Mouse (Mus musculus): ENCODE measurements around the gene Lama5. TPM values are rescaled to one million over a fixed set of nuclear protein-coding genes. Genes with fewer than 3 reads are reported as not detected.

Gene Lama5
- polyA plus RNA-seq, 2 experiments = 31.2 to 47.3 TPM

DNA sequence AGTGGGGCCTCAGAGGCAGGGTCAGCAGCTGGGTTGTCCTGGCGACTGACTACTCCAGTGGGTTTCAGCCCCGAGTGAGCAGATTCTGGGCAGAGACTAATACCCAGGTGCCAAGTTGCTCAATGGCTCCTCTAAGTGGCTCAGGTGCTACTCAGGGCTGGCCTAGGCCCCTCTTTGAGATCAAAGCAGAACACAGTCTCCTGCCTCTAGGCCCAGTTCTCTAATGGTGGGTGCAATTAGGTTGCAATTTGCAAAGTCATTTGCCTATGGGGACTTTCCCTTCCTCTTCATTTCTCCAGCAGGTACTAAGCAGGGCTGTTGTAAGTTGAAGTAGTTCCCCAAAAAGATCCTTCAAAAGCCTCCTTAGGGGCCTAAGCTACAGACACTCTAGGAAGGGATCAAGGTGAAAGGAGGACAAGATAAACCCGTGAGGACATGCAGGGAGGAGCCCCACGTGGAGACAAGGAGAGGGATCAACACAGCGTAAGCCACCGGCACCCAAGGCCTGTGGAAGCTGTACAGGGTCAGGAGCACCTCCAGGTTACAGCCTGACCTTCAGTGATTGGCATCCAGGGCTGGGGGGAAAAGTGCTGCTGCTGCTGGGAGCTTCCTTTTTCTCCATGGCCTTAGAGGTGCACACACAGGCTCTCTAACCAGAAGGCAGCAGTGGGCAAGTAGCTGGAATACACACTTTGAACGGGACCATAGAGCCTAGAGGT, 45.0 kb upstream of the Lama5 start:
- WGBS = 63% methylated on average over 7 of the region's 7 CpGs
- no peak for DNase-seq (ENCODE audit: low spot score)
- no peak overlapping the region for H3K4me2 ChIP-seq (replicated peaks; ENCODE audit: low read depth, low read length, severe bottlenecking)
- ATAC-seq (ENCODE audit: low FRiP score, low read depth) = no peak
- H3K36me3 ChIP-seq (ENCODE audit: control insufficient read depth, insufficient read depth, low read length) = peaks cover 47% of the 10 kb centered on the region
- H3K27me3 ChIP-seq (ENCODE audit: control insufficient read depth, insufficient read depth, low read length) = no peaks in the 10 kb centered on the region
- no peak overlapping the region for H3K4me3 ChIP-seq (replicated peaks; ENCODE audit: low read length)
- H3K27ac ChIP-seq (replicated peaks; ENCODE audit: low read depth, low read length) = no peak overlapping the region
- H3K9ac ChIP-seq (ENCODE audit: low read depth, low read length, severe bottlenecking) = 0 out of 2 replicates have a peak overlapping the region, but pooled peaks have one; percentile 28
- H3K4me1 ChIP-seq (ENCODE audit: control insufficient read depth, insufficient read depth, low read length) = peaks cover 14% of the 10 kb centered on the region; the same call in 1 of the 2 replicates
- TF ChIP-seq POLR2A (IDR thresholded peaks at IDR 0.05; ENCODE audit: borderline replicate concordance, extremely low read depth, insufficient read depth, insufficient read length) = no peak
- no peaks in the 10 kb centered on the region for H3K9me3 ChIP-seq (ENCODE audit: control insufficient read depth, low read length)

DNA sequence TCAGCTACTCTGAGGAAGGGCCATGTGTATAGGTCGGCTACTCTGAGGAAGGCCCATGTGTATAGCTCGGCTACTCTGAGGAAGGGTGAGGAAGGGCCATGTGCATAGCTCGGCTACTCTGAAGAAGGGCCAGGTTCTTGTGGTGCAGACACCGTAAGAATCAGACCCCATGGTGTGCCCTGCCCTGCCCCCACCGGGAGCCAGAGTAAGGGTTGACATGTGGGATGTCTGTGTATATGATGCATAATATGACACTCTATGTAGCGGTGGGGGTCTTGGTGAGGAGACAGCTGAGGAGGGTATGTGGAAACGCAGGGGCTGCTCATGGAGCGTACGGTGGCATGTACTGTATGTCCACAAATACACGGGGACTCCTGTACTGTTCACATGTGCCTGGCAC, 43.7 kb upstream of the Lama5 start:
- no peak for DNase-seq (ENCODE audit: low spot score)
- Histone ChIP-seq H3K9me3 (ENCODE audit: control insufficient read depth, low read length) (no peaks in the 10 kb centered on the region), H3K27ac (replicated peaks; ENCODE audit: low read depth, low read length) (no peak overlapping the region), H3K4me2 (replicated peaks; ENCODE audit: low read depth, low read length, severe bottlenecking) (no peak overlapping the region), H3K4me3 (replicated peaks; ENCODE audit: low read length) (no peak overlapping the region), H3K27me3 (ENCODE audit: control insufficient read depth, insufficient read depth, low read length) (no peaks in the 10 kb centered on the region), H3K36me3 (ENCODE audit: control insufficient read depth, insufficient read depth, low read length) (peaks cover 49% of the 10 kb centered on the region), H3K9ac (ENCODE audit: low read depth, low read length, severe bottlenecking) (no peak overlapping the region), H3K4me1 (ENCODE audit: control insufficient read depth, insufficient read depth, low read length) (peaks cover 14% of the 10 kb centered on the region; the same call in 1 of the 2 replicates)
- ATAC-seq (ENCODE audit: low FRiP score, low read depth) = no peak
- 93% methylated on average over 10 of the region's 10 CpGs for WGBS
- TF ChIP-seq POLR2A (IDR thresholded peaks at IDR 0.05; ENCODE audit: borderline replicate concordance, extremely low read depth, insufficient read depth, insufficient read length) = no peak

- Histone ChIP-seq H3K4me2 (replicated peaks; ENCODE audit: low read depth, low read length, severe bottlenecking) (no peak overlapping the region), H3K36me3 (ENCODE audit: control insufficient read depth, insufficient read depth, low read length) (peaks cover 63% of the 10 kb centered on the region), H3K27ac (replicated peaks; ENCODE audit: low read depth, low read length) (no peak overlapping the region), H3K9ac (ENCODE audit: low read depth, low read length, severe bottlenecking) (no peak overlapping the region), H3K4me3 (replicated peaks; ENCODE audit: low read length) (no peak overlapping the region), H3K27me3 (ENCODE audit: control insufficient read depth, insufficient read depth, low read length) (no peaks in the 10 kb centered on the region), H3K4me1 (ENCODE audit: control insufficient read depth, insufficient read depth, low read length) (peaks cover 10% of the 10 kb centered on the region; the same call in 1 of the 2 replicates), H3K9me3 (ENCODE audit: control insufficient read depth, low read length) (no peaks in the 10 kb centered on the region)
- DNase-seq (ENCODE audit: low spot score) (no peak), ATAC-seq (ENCODE audit: low FRiP score, low read depth) (no peak)
- WGBS = 72% methylated on average over 2 of the region's 2 CpGs
- no peak for TF ChIP-seq POLR2A (IDR thresholded peaks at IDR 0.05; ENCODE audit: borderline replicate concordance, extremely low read depth, insufficient read depth, insufficient read length)
Measured at GRCm38 (mm10) chr2:180267955-180268354, 42.3 kb upstream of the Lama5 start.

GRCm38 (mm10) chr2:180262891-180263290, 37.2 kb upstream of the Lama5 start:
- TF ChIP-seq POLR2A (IDR thresholded peaks at IDR 0.05; ENCODE audit: borderline replicate concordance, extremely low read depth, insufficient read depth, insufficient read length) = no peak
- ATAC-seq (ENCODE audit: low FRiP score, low read depth) = no peak
- no peaks in the 10 kb centered on the region for H3K27me3 ChIP-seq (ENCODE audit: control insufficient read depth, insufficient read depth, low read length)
- peaks cover 6% of the 10 kb centered on the region; the same call in 1 of the 2 replicates for H3K4me1 ChIP-seq (ENCODE audit: control insufficient read depth, insufficient read depth, low read length)
- H3K4me2 ChIP-seq (replicated peaks; ENCODE audit: low read depth, low read length, severe bottlenecking) = no peak overlapping the region
- no peak for DNase-seq (ENCODE audit: low spot score)
- H3K4me3 ChIP-seq (replicated peaks; ENCODE audit: low read length) = no peak overlapping the region
- H3K9ac ChIP-seq (ENCODE audit: low read depth, low read length, severe bottlenecking) = no peak overlapping the region
- H3K36me3 ChIP-seq (ENCODE audit: control insufficient read depth, insufficient read depth, low read length) = peaks cover 87% of the 10 kb centered on the region
- H3K9me3 ChIP-seq (ENCODE audit: control insufficient read depth, low read length) = no peaks in the 10 kb centered on the region
- 89% methylated on average over 10 of the region's 10 CpGs for WGBS
- no peak overlapping the region for H3K27ac ChIP-seq (replicated peaks; ENCODE audit: low read depth, low read length)

DNA sequence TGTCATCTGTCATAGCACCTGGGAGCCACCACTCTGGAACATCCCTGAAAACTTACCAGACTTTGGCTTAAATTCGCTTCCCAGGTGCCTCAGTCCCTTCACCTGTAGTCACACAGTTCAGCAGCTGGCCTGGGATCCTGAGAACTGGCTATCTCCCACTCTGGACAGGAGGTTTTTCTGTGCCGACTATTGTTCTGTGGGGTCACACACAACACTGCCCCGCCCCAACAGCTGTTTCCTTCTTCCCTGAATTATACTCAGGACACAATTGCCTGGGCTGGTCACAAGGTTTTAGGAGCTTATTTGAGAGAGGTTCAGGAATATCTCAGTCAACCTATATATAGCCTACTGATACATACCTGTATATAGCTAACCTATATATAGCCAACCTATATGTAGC, 36.8 kb upstream of the Lama5 start:
- peaks cover 7% of the 10 kb centered on the region; the same call in 1 of the 2 replicates for H3K4me1 ChIP-seq (ENCODE audit: control insufficient read depth, insufficient read depth, low read length)
- H3K4me3 ChIP-seq (replicated peaks; ENCODE audit: low read length) = no peak overlapping the region
- no peak overlapping the region for H3K27ac ChIP-seq (replicated peaks; ENCODE audit: low read depth, low read length)
- H3K36me3 ChIP-seq (ENCODE audit: control insufficient read depth, insufficient read depth, low read length) = peaks cover 83% of the 10 kb centered on the region
- WGBS = 78% methylated on average over 3 of the region's 3 CpGs
- no peaks in the 10 kb centered on the region for H3K27me3 ChIP-seq (ENCODE audit: control insufficient read depth, insufficient read depth, low read length)
- no peak for TF ChIP-seq POLR2A (IDR thresholded peaks at IDR 0.05; ENCODE audit: borderline replicate concordance, extremely low read depth, insufficient read depth, insufficient read length)
- no peaks in the 10 kb centered on the region for H3K9me3 ChIP-seq (ENCODE audit: control insufficient read depth, low read length)
- no peak overlapping the region for H3K4me2 ChIP-seq (replicated peaks; ENCODE audit: low read depth, low read length, severe bottlenecking)
- H3K9ac ChIP-seq (ENCODE audit: low read depth, low read length, severe bottlenecking) = no peak overlapping the region
- ATAC-seq (ENCODE audit: low FRiP score, low read depth) (no peak), DNase-seq (ENCODE audit: low spot score) (no peak)
